Mouse (Mus musculus) neural tube, embryonic 15.5 days (tissue): ENCODE measurements around the gene Mtmr4. TPM values are rescaled to one million over a fixed set of nuclear protein-coding genes. Genes with fewer than 3 reads are reported as not detected.

Source experiments
- polyA plus RNA-seq: library from polyadenylated mRNA; unstranded; fragments of >200 nt; fragmentation: Nextera tagmentation; extraction: Ambion mirVana; gene quantifications from 2 replicates; pipeline ENCODE4 v1.2.1, GENCODE M21; 2015

Gene Mtmr4
- polyA plus RNA-seq, 1 experiment from 2014 or later = 42.8 TPM

Other genes with a start within 250 kb of the Mtmr4 start
- gene Ppm1e, start 233.1 kb upstream of the Mtmr4 start, polyA plus RNA-seq = 20.9 and 26.3 TPM in 2 replicates
- 4.0 and 5.7 TPM in 2 replicates for gene Rad51c, start 187.2 kb upstream of the Mtmr4 start, polyA plus RNA-seq
- gene Tex14, start 187.1 kb upstream of the Mtmr4 start, polyA plus RNA-seq = 0.86 and 0.92 TPM in 2 replicates
- not detected in 2 replicates for gene Gm11492, start 25.5 kb upstream of the Mtmr4 start, polyA plus RNA-seq
- 34.6 and 38.3 TPM in 2 replicates for gene Sept4, start 23.3 kb upstream of the Mtmr4 start, polyA plus RNA-seq
- 0.38 and 0.49 TPM in 2 replicates for gene Hsf5, start 25.0 kb downstream of the Mtmr4 start, polyA plus RNA-seq
- 0.54 and 2.6 TPM in 2 replicates for gene Rnf43, start 70.6 kb downstream of the Mtmr4 start, polyA plus RNA-seq
- gene Supt4a, start 145.4 kb downstream of the Mtmr4 start, polyA plus RNA-seq = 129 and 144 TPM in 2 replicates
- 34.5 and 43.8 TPM in 2 replicates for gene Tspoap1, start 168.4 kb downstream of the Mtmr4 start, polyA plus RNA-seq
- gene Mpo, start 201.4 kb downstream of the Mtmr4 start, polyA plus RNA-seq = 0.51 and 2.5 TPM in 2 replicates
- 1.0 and 2.7 TPM in 2 replicates for gene Lpo, start 236.1 kb downstream of the Mtmr4 start, polyA plus RNA-seq